Mouse (Mus musculus): ENCODE results near the gene Inca1. TPM values are rescaled to one million over a fixed set of nuclear protein-coding genes. Genes with fewer than 3 reads are reported as not detected.
A peak's percentile ranks its signal among the peaks of the same experiment; 100 is the strongest.

The Inca1 gene
- polyA plus RNA-seq, 1 experiment = 5.2 TPM

- H3K4me3 ChIP-seq (ENCODE audit: insufficient read depth, low read length) = peak overlapping the region; percentile 87
- TF ChIP-seq CTCF (IDR thresholded peaks at IDR 0.05; ENCODE audit: extremely low read depth, insufficient read depth, low read length) (no peak), POLR2A (IDR thresholded peaks at IDR 0.05; ENCODE audit: extremely low read depth, insufficient read depth, low read length) (no peak)
- H3K4me1 ChIP-seq (ENCODE audit: control insufficient read depth, insufficient read depth, low read length) = peaks cover 4% of the 10 kb centered on the region
- H3K27ac ChIP-seq (ENCODE audit: insufficient read depth, low read length) = peak overlapping the region; percentile 92
These were observed 11.6 kb downstream of the Inca1 start for GRCm38 (mm10) chr11:70688372-70688771.

- peaks cover 6% of the 10 kb centered on the region for H3K4me1 ChIP-seq (ENCODE audit: control insufficient read depth, insufficient read depth, low read length)
- peak within 1 kb of the TSS; percentile 87 for H3K4me3 ChIP-seq (ENCODE audit: insufficient read depth, low read length)
- TF ChIP-seq CTCF (IDR thresholded peaks at IDR 0.05; ENCODE audit: extremely low read depth, insufficient read depth, low read length) (0 out of 2 replicates have a peak, but pooled peaks have one; percentile 14), POLR2A (IDR thresholded peaks at IDR 0.05; ENCODE audit: extremely low read depth, insufficient read depth, low read length) (peak; percentile 79; the same call in 1 of the 2 replicates)
- H3K27ac ChIP-seq (ENCODE audit: insufficient read depth, low read length) = peak within 1 kb of the TSS; percentile 92
These were observed 12.3 kb downstream of the Inca1 start, which contains the start of gene Camta2 for GRCm38 (mm10) chr11:70687601-70688199. Gene Camta2, minus strand, starts transcription at chr11:70688105.

- Histone ChIP-seq H3K4me3 (ENCODE audit: insufficient read depth, low read length) (peak overlapping the region; percentile 87), H3K27ac (ENCODE audit: insufficient read depth, low read length) (peak overlapping the region; percentile 92), H3K4me1 (ENCODE audit: control insufficient read depth, insufficient read depth, low read length) (peaks cover 8% of the 10 kb centered on the region)
- TF ChIP-seq CTCF (IDR thresholded peaks at IDR 0.05; ENCODE audit: extremely low read depth, insufficient read depth, low read length) (no peak), POLR2A (IDR thresholded peaks at IDR 0.05; ENCODE audit: extremely low read depth, insufficient read depth, low read length) (0 out of 2 replicates have a peak, but pooled peaks have one; percentile 17)
These were observed 12.9 kb downstream of the Inca1 start for GRCm38 (mm10) chr11:70686901-70687566.

- H3K27ac ChIP-seq (ENCODE audit: insufficient read depth, low read length) = 0 out of 2 replicates have a peak overlapping the region, but pooled peaks have one; percentile 25
- TF ChIP-seq CTCF (IDR thresholded peaks at IDR 0.05; ENCODE audit: extremely low read depth, insufficient read depth, low read length) (no peak), POLR2A (IDR thresholded peaks at IDR 0.05; ENCODE audit: extremely low read depth, insufficient read depth, low read length) (peak; percentile 13; the same call in 1 of the 2 replicates)
- H3K4me3 ChIP-seq (ENCODE audit: insufficient read depth, low read length) = no peak overlapping the region
- H3K4me1 ChIP-seq (ENCODE audit: control insufficient read depth, insufficient read depth, low read length) = peaks cover 8% of the 10 kb centered on the region
These were observed 16.3 kb downstream of the Inca1 start for GRCm38 (mm10) chr11:70683640-70684039.

GRCm38 (mm10) chr11:70681897-70682581, 17.9 kb downstream of the Inca1 start:
- TF ChIP-seq POLR2A (IDR thresholded peaks at IDR 0.05; ENCODE audit: extremely low read depth, insufficient read depth, low read length) (no peak), CTCF (IDR thresholded peaks at IDR 0.05; ENCODE audit: extremely low read depth, insufficient read depth, low read length) (peak; percentile 55)
- no peak overlapping the region for H3K4me3 ChIP-seq (ENCODE audit: insufficient read depth, low read length)
- H3K4me1 ChIP-seq (ENCODE audit: control insufficient read depth, insufficient read depth, low read length) = peaks cover 5% of the 10 kb centered on the region
- H3K27ac ChIP-seq (ENCODE audit: insufficient read depth, low read length) = no peak overlapping the region

GRCm38 (mm10) chr11:70681170-70681569, 18.8 kb downstream of the Inca1 start:
- Histone ChIP-seq H3K4me1 (ENCODE audit: control insufficient read depth, insufficient read depth, low read length) (peaks cover 5% of the 10 kb centered on the region), H3K4me3 (ENCODE audit: insufficient read depth, low read length) (no peak overlapping the region), H3K27ac (ENCODE audit: insufficient read depth, low read length) (no peak overlapping the region)
- TF ChIP-seq POLR2A (IDR thresholded peaks at IDR 0.05; ENCODE audit: extremely low read depth, insufficient read depth, low read length) (no peak), CTCF (IDR thresholded peaks at IDR 0.05; ENCODE audit: extremely low read depth, insufficient read depth, low read length) (no peak)

- Histone ChIP-seq H3K4me1 (ENCODE audit: control insufficient read depth, insufficient read depth, low read length) (peaks cover 5% of the 10 kb centered on the region), H3K4me3 (ENCODE audit: insufficient read depth, low read length) (no peak overlapping the region), H3K27ac (ENCODE audit: insufficient read depth, low read length) (no peak overlapping the region)
- TF ChIP-seq POLR2A (IDR thresholded peaks at IDR 0.05; ENCODE audit: extremely low read depth, insufficient read depth, low read length) = no peak
- no peak for TF ChIP-seq CTCF (IDR thresholded peaks at IDR 0.05; ENCODE audit: extremely low read depth, insufficient read depth, low read length)
These were observed 20.1 kb downstream of the Inca1 start for GRCm38 (mm10) chr11:70679894-70680293.

- H3K27ac ChIP-seq (ENCODE audit: insufficient read depth, low read length) = no peak overlapping the region
- no peak overlapping the region for H3K4me3 ChIP-seq (ENCODE audit: insufficient read depth, low read length)
- TF ChIP-seq CTCF (IDR thresholded peaks at IDR 0.05; ENCODE audit: extremely low read depth, insufficient read depth, low read length) = no peak
- peaks cover 5% of the 10 kb centered on the region for H3K4me1 ChIP-seq (ENCODE audit: control insufficient read depth, insufficient read depth, low read length)
These were observed 20.6 kb downstream of the Inca1 start for GRCm38 (mm10) chr11:70679361-70679760.

GRCm38 (mm10) chr11:70678576-70678975, 21.4 kb downstream of the Inca1 start:
- peaks cover 5% of the 10 kb centered on the region for H3K4me1 ChIP-seq (ENCODE audit: control insufficient read depth, insufficient read depth, low read length)
- H3K27ac ChIP-seq (ENCODE audit: insufficient read depth, low read length) = no peak overlapping the region
- TF ChIP-seq POLR2A (IDR thresholded peaks at IDR 0.05; ENCODE audit: extremely low read depth, insufficient read depth, low read length) (no peak), CTCF (IDR thresholded peaks at IDR 0.05; ENCODE audit: extremely low read depth, insufficient read depth, low read length) (no peak)
- no peak overlapping the region for H3K4me3 ChIP-seq (ENCODE audit: insufficient read depth, low read length)

All from cortical plate, adult 2 months (tissue).